ENCODE assay signal across 16 mouse cellular contexts in genomic region chr8:107448382-107448889, GRCm38 (mm10). TPM values are rescaled to one million over a fixed set of nuclear protein-coding genes. Genes with fewer than 3 reads are reported as not detected.
A peak's percentile ranks its signal among the peaks of the same experiment; 100 is the strongest.
DNase-seq lines count a peak whose midpoint lies in the region; ATAC-seq and TF ChIP-seq lines count a peak whose summit lies in the region.
"Had no signal": no experiment of that assay in that cellular context is flagged by ENCODE, and none has a peak within 500 bp of the region (broad histone marks: within the 10 kb centered on the region; RNA-seq: fewer than 3 reads in every experiment).

No protein-coding gene starts in this region.

- peak overlapping the region; percentile 23 for H3K9ac ChIP-seq in liver, embryonic 14.5 days (replicated peaks)
- H3K9ac ChIP-seq: hindbrain, embryonic 14.5 days; kidney, embryonic 15.5 days; lung, embryonic 15.5 days had no signal

- peaks cover 11 to 22% of the 10 kb centered on the region in 2 experiments for H3K4me1 ChIP-seq in liver, embryonic 14.5 days (replicated peaks; ENCODE audit: control insufficient read depth in 2 of 2, insufficient read depth in 2 of 2, low read length in 1 of 2)

- H3K4me3 ChIP-seq in gastrocnemius, adult 2 months = no peak overlapping the region
- H3K4me3 ChIP-seq in liver, embryonic 14.5 days (ENCODE audit: insufficient read depth in 1 of 2, low read depth in 2 of 2, low read length in 2 of 2) = no peak overlapping the region
- H3K4me3 ChIP-seq: kidney, embryonic 15.5 days; lung, embryonic 15.5 days; neural tube, embryonic 12.5 days had no signal

- no peaks in the 10 kb centered on the region for H3K9me3 ChIP-seq in liver, embryonic 14.5 days (ENCODE audit: control insufficient read depth, low read length)
- H3K9me3 ChIP-seq: kidney, embryonic 15.5 days; lung, embryonic 15.5 days; neural tube, embryonic 12.5 days had no signal

- no peak for TF ChIP-seq CTCF in gastrocnemius, adult 2 months (IDR thresholded peaks at IDR 0.05)
- TF ChIP-seq CTCF in liver, embryonic 14.5 days (IDR thresholded peaks at IDR 0.05; ENCODE audit: low read depth) = no peak

- peak; percentile 72 for ATAC-seq in CD4-positive, CD25-positive, alpha-beta regulatory T cell, adult 4 months
- peak; percentile 77 for ATAC-seq in liver, embryonic 14.5 days (ENCODE audit: insufficient read depth)
- ATAC-seq: midbrain, embryonic 16.5 days had no signal

- H3K4me2 ChIP-seq in liver, embryonic 14.5 days (ENCODE audit: low read depth) = peak overlapping the region; percentile 36
- H3K4me2 ChIP-seq: hindbrain, embryonic 14.5 days; kidney, embryonic 15.5 days; lung, embryonic 15.5 days; neural tube, embryonic 12.5 days had no signal

- no peak for TF ChIP-seq EP300 in liver, embryonic 14.5 days (IDR thresholded peaks at IDR 0.05; ENCODE audit: low read depth)

- H3K27ac ChIP-seq in gastrocnemius, adult 2 months = peak overlapping the region; percentile 38; the same call in 1 of the 2 replicates
- peak overlapping the region; percentile 53 for H3K27ac ChIP-seq in liver, embryonic 14.5 days
- H3K27ac ChIP-seq: hindbrain, embryonic 14.5 days; kidney, embryonic 15.5 days; lung, embryonic 15.5 days; neural tube, embryonic 12.5 days; stomach, postnatal 0 days had no signal

- H3K36me3 ChIP-seq in liver, embryonic 14.5 days (replicated peaks; ENCODE audit: control insufficient read depth, insufficient read depth, low read depth) = no peaks in the 10 kb centered on the region

- intact Hi-C loops in gastrocnemius, adult 2 months (cut with DNase I) = no loop called here
- intact Hi-C loops in gastrocnemius, postnatal 36 days (cut with DNase I) = no loop called here

- WGBS in liver, embryonic 14.5 days (ENCODE audit: insufficient replicate concordance) = 51% methylated on average over 4 of the region's 4 CpGs

- DNase-seq in gastrocnemius, adult 2 months = no peak
- DNase-seq in gastrocnemius, postnatal 36 days = no peak
- DNase-seq in induced T-regulatory cell, adult 2 months (ENCODE audit: low read depth) = peak; percentile 39
- no peak for DNase-seq in liver, embryonic 14.5 days (ENCODE audit: low read depth in 3 of 3, low spot score in 3 of 3)
- no peak for DNase-seq in urinary bladder, adult 2 months (ENCODE audit: low spot score)
- no peak for DNase-seq in T-cell, adult 2 months (ENCODE audit: low spot score)
- no peak for DNase-seq in cerebellum, adult 8-10 months
- DNase-seq: spleen, adult 18-20 months; thymus, postnatal 36 days had no signal

- H3K27me3 ChIP-seq in liver, embryonic 14.5 days (ENCODE audit: control insufficient read depth, insufficient read depth, low read length) = no peaks in the 10 kb centered on the region
- H3K27me3 ChIP-seq: kidney, embryonic 15.5 days; lung, embryonic 15.5 days; neural tube, embryonic 12.5 days had no signal

RNA-seq across cellular contexts. Expression of gene Wwp2, which starts 12.3 kb away (rescaled TPM):
- 10 to 100 TPM; 15.0 to 16.9 TPM for total RNA-seq in gastrocnemius, adult 2 months (2021)
- total RNA-seq in gastrocnemius, postnatal 36 days (2021) = 10 to 100 TPM; 13.1 to 17.1 TPM
- polyA plus RNA-seq in CD4-positive, CD25-positive, alpha-beta regulatory T cell, adult 4 months (2017; shearing (Covaris generic)) = 100 to 1,000 TPM; 117 to 187 TPM
- 12.1 and 14.7 TPM in 2 replicates for polyA plus RNA-seq in liver, embryonic 14.5 days (2012; rRNA removed)
- polyA plus RNA-seq in liver, embryonic 14.5 days (2014; fragmentation: Nextera tagmentation; extraction: Ambion mirVana) = 28.0 and 33.7 TPM in 2 replicates
- polyA plus RNA-seq in urinary bladder, adult 2 months (2012; rRNA removed) = 18.4 and 22.5 TPM in 2 replicates

RNA-seq across cellular contexts. Expression of gene Nob1, which starts 23.6 kb away (rescaled TPM):
- 10 to 100 TPM; 25.5 to 26.1 TPM for total RNA-seq in gastrocnemius, adult 2 months (2021)
- total RNA-seq in gastrocnemius, postnatal 36 days (2021) = 10 to 100 TPM; 17.6 to 22.5 TPM
- polyA plus RNA-seq in CD4-positive, CD25-positive, alpha-beta regulatory T cell, adult 4 months (2017; shearing (Covaris generic)) = 10 to 100 TPM; 67.5 to 74.4 TPM
- polyA plus RNA-seq in liver, embryonic 14.5 days (2012; rRNA removed) = 24.6 and 30.9 TPM in 2 replicates
- 16.0 and 18.5 TPM in 2 replicates for polyA plus RNA-seq in liver, embryonic 14.5 days (2014; fragmentation: Nextera tagmentation; extraction: Ambion mirVana)
- polyA plus RNA-seq in urinary bladder, adult 2 months (2012; rRNA removed) = 36.6 and 46.9 TPM in 2 replicates

RNA-seq across cellular contexts. Expression of gene Nqo1, which starts 45.4 kb away (rescaled TPM):
- total RNA-seq in gastrocnemius, adult 2 months (2021) = 10 to 100 TPM; 25.5 to 30.5 TPM
- total RNA-seq in gastrocnemius, postnatal 36 days (2021) = 10 to 100 TPM; 14.7 to 17.2 TPM
- 1 to 10 TPM; 1.0 to 1.3 TPM for polyA plus RNA-seq in CD4-positive, CD25-positive, alpha-beta regulatory T cell, adult 4 months (2017; shearing (Covaris generic))
- polyA plus RNA-seq in liver, embryonic 14.5 days (2012; rRNA removed) = 6.6 and 6.9 TPM in 2 replicates
- polyA plus RNA-seq in liver, embryonic 14.5 days (2014; fragmentation: Nextera tagmentation; extraction: Ambion mirVana) = 15.1 and 19.0 TPM in 2 replicates
- polyA plus RNA-seq in urinary bladder, adult 2 months (2012; rRNA removed) = 88.7 and 102 TPM in 2 replicates
